Mouse (Mus musculus) left cerebral cortex, postnatal 25 days (tissue): ENCODE measurements around the gene Tmem216. TPM values are rescaled to one million over a fixed set of nuclear protein-coding genes. Genes with fewer than 3 reads are reported as not detected.
A peak's percentile ranks its signal among the peaks of the same experiment; 100 is the strongest.
"Not testable (repeated sequence)": the region's sequence is repeated elsewhere in the genome, so short reads cannot be mapped to it uniquely, and the experiment has no call there.

ENCODE experiments used
- DNase-seq, 2 experiments: peaks; one replicate each; pipeline ENCODE4 v3.0.0; 2022; ENCODE audit warnings: low spot score in 2 of 2, mixed read lengths in 1 of 2
- intact Hi-C: fragments of 180-260 bp; cut with DNase I; formaldehyde crosslinking; loops from one replicate; pipeline ENCODE4 v1.15.1; 2025
- total RNA-seq, 2 experiments: library from RNA; stranded (reverse); gene quantifications; 2 replicates each; pipeline ENCODE4 v1.2.3; 2021

Tmem216 gene
- total RNA-seq, 2 experiments from 2014 or later: 10.7 to 11.5 TPM

- intact Hi-C loops: loop anchor here (1.0 kb wide), 2 partner anchors 22 to 28 kb away; partner anchors contain the start of genes Ddb1 and Tkfc
- DNase-seq: peak; percentile 94 to 97
Observed at GRCm38 (mm10) chr19:10576690-10577561, 20.9 kb upstream of the Tmem216 start, which contains the start of the genes Cyb561a3 and Tmem138. Gene Cyb561a3 (plus strand): TSS chr19:10577172. Gene Tmem138 (minus strand): TSS chr19:10577362.

GRCm38 (mm10) chr19:10569627-10570026, 13.6 kb upstream of the Tmem216 start:
- intact Hi-C loops: no loop called here
- no peak for DNase-seq

- intact Hi-C loops: no loop called here
- no peak for DNase-seq
Observed at GRCm38 (mm10) chr19:10565217-10565616, 9.2 kb upstream of the Tmem216 start.

- DNase-seq: no peak
- intact Hi-C loops: no loop called here
Observed at GRCm38 (mm10) chr19:10564278-10564677, 8.2 kb upstream of the Tmem216 start.

DNA sequence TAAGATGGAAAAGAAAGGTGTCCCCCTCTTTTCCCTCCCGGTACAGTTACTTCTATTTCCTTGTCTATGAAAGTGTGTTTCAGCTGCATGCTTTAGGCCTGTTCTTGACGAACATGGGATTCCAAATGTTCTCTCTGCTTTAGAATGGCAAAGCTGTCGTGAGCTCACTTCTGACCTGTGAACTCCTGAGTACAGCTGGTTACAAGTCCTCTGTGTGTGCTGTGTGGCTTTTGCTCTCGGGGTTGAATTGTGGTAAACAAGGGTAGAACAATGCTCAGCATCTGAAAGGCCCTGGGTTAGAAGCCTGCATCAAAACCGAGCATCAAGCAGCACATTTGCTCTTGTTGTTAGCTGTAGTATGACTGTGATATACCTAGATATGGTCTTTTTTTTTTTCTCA, 6.3 kb upstream of the Tmem216 start:
- no peak for DNase-seq
- intact Hi-C loops: no loop called here

DNA sequence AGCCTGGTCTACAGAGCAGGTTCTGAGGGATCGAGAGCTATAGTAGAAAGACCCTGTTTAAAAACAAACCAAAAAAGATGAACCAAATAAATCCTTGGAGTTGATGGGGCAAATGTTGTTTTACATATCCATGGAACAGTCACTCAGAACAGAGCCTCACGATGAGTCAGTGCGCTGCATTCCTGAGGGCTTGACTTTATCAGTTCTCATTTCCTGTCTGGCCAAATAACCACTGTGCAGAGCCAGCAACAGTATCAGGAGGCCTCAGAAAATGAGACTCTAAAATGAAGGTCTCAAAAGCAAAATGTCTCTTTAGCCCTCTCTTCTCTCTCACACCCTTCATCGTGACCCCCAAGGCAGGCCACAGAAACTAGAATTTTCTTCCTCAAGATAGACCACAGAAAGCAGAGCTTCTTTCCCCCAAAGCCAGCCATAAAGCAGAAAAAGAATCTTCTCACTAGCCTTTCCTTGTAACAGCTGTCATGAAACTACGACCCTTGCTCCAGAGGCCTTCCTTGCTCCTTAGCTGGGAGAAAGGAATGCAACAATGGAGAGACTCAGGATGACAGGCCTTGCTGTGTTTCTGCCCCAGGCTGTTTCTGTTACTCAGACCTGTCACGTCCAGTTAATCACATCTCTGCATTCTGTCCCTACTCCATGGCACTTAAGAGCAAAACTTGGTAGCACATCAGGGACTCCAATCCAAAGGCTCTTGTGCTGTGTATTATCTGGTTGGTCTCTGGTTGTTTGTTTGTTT, 5.7 kb upstream of the Tmem216 start:
- intact Hi-C loops: no loop called here
- no peak for DNase-seq

DNA sequence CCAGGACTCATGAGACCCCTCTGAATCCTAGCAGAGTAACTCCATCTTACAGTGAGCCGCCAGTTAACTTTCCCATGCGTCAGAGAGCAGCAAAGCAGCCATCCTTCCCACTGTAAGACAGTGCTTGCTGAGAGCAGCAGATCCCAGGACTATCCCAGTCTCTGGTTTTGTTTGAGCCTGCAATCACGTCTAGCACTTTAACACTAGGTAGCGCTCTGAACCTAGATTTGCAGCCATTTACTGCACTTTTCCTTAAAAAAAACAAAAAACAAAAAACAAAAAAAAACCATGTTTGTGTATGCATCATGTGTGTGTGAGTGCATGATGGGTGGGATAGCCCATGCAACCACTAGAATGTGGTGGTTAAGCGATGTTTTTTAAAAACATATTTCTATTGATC, 4.1 kb upstream of the Tmem216 start:
- peak in 1 of 2 experiments; percentile 14 for DNase-seq
- intact Hi-C loops: no loop called here

DNA sequence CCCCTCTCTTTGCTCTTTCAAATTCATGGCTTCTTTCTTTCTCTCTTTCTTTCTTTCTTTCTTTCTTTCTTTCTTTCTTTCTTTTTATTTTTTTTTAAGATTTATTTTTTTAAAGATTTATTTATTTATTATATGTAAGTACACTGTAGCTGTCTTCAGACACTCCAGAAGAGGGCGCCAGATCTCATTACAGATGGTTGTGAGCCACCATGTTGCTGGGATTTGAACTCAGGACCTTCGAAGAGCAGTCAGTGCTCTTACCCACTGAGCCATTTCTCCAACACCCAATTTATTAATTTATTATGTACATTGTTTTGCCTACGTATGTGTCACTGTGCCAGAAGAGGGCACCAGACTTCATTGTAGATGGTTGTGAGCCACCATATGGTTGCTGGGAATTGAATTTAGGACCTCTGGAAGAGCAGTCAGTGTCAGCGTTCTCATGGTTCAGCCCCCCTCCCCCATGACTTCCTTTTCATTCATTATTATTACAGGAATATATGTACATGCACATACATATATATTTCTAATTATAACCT, 1.9 kb upstream of the Tmem216 start:
- intact Hi-C loops: not testable (repeated sequence)

GRCm38 (mm10) chr19:10557430-10557829, 1.4 kb upstream of the Tmem216 start:
- intact Hi-C loops: no loop called here
- DNase-seq: no peak

More for the DNA sequence above, 1.9 kb upstream of the Tmem216 start:
- DNase-seq: not testable (repeated sequence)

GRCm38 (mm10) chr19:10557001-10557400, 963 bp upstream of the Tmem216 start:
- DNase-seq: no peak
- intact Hi-C loops: no loop called here

DNA sequence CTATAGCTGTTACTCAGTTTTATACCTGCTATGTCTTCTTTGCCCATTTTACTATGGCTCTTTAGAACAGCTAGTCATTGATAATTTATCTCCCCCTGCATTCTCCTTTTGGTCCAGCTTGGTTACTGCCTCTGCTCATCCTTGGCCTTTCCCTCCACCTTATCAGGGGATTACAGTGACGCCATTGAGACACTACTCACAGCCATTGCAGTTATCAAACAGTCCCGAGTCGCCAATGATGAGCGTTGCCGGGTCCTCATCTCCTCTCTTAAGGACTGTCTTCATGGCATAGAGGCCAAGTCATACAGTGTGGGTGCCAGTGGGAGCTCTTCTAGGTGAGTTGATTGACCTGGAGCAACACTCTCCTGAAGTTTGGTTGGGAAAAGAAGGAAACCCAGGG, 16.6 kb downstream of the Tmem216 start:
- DNase-seq: no peak
- intact Hi-C loops: loop anchor here (5.0 kb wide), 1 partner anchor 78 kb away; no protein-coding TSS in a partner anchor

DNA sequence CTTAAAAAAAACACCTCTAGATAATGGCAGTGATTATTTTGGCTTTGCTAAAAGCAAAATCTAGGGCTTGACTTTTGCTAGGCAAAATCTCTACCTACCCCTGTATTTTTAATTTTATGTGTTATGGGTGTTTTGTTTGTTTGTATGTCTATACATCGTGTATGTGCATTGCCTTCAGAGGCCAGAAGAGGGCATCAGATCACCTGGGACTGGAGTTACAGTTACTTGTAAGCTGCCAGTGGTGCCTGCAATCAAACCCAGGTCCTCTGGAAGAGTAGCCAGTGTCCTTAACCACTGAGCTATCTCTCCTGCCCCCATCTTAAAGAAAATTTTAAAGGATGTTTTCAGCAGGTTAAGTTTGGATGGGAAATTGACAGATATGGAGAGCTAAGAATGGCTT, 26.0 kb downstream of the Tmem216 start:
- intact Hi-C loops: no loop called here
- DNase-seq: no peak

DNA sequence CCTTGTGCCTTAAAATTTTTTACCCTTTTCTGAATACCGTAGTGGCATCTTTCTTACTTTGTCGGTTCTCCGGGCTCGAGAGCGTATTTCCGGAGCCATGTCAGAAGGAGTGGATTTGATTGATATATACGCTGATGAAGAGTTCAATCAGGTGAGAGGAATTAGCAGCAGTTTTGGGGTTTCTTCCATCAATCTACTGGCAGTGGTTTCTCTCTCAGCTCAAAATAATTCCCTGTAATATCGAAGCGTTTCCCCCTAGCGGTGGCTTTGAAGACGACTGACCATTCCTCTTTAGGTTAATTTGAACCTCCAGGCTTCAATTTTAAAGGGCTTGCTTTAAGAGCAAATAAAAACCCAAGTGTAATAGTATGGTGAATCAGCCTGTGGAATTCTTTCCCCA, 30.1 kb downstream of the Tmem216 start, which contains the start of gene Sdhaf2:
Gene Sdhaf2 (minus strand): TSS at position 233 of the 400 bp plus-strand sequence.
- DNase-seq: peak; percentile 40 to 57
- intact Hi-C loops: no loop called here

- intact Hi-C loops: no loop called here
- DNase-seq: peak; percentile 88 to 94
Observed at GRCm38 (mm10) chr19:10525106-10525901, 30.7 kb downstream of the Tmem216 start, which contains the start of gene Cpsf7. Gene Cpsf7 (plus strand): TSS chr19:10525266.

DNA sequence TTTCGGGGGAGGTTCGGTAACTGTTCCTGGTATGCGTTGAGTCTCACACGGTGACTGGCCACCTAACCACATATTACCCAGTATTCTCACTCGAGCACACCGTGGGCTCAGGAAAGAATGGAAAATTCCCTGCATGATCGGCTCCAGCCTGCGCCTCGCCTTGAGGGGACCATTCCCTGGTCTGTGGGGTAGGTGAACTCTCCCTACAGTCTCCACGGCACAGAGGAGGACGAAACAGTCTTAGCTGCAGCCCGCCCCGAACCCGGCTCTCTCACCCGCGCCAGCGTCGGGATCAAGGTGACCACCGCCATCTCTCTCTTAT, 31.3 kb downstream of the Tmem216 start:
- intact Hi-C loops: no loop called here

GRCm38 (mm10) chr19:10523483-10524080, 32.5 kb downstream of the Tmem216 start:
- no peak for DNase-seq
- intact Hi-C loops: no loop called here

More for the DNA sequence above, 31.3 kb downstream of the Tmem216 start:
- no peak for DNase-seq

- intact Hi-C loops: no loop called here
- no peak for DNase-seq
Observed at GRCm38 (mm10) chr19:10521926-10522325, 34.1 kb downstream of the Tmem216 start.

DNA sequence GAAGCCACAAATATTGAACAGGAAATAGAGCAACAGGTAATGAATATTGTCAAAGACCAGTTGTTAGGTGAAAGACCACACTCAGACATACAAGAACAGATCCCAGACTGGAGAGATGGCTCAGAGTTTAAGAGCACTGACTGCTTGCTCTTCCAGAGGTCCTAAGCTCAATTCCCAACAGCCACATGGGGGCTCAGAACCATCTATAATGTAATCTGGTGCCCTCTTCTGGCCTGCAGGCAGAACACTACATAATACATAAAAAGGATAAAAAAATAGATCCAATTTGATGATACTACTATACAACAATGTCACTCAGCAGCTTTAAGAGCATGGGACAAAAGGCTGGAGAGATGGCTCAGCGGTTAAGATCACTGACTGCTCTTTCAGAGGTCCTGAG, 35.7 kb downstream of the Tmem216 start:
- intact Hi-C loops: no loop called here
- peak in 1 of 2 experiments; percentile 33 for DNase-seq

DNA sequence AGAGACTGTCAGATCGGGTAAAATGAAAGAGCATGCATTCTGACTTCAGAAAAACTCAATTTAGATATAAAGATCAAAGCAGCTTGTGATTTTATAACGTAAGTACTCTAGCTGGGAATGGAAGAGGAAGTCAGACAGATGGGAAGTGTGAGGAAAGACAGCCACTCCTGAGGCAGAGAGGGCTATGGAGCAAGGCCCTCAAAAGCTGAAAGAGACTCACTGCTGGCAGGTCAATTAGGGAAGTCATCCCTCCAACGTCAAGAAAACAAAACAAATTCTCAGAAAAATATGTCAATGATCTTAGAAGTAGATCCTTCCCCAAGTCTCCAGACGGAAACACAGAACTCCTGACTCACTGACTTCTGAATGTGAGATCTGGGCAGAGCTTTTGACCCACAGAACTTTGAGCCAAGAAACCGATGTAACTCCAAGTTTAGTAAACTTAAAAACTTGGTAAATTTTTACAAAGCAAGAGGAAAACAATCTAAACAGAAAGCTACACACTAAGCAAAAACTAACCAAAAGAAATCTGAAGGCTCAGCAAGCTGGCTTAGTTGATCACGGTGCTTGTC, 45.2 kb downstream of the Tmem216 start:
- DNase-seq: no peak
- intact Hi-C loops: no loop called here
